Mouse (Mus musculus) erythroblast, adult 5-6 weeks (primary cell): ENCODE measurements at regions not wholly inside any gene's neighbourhood (a gene's known extent, or its start where the extent isn't known, plus 50 kb on each side); places are given as distances from the start of the nearest gene placed in this dataset.

Experiments used
- ATAC-seq: replicated peaks from 2 replicates; pipeline ENCODE4 v1.8.0; 2016; ENCODE audit warnings: moderate number of reproducible peaks, mild to moderate bottlenecking, moderate TSS enrichment, inconsistent platforms; ENCODE audit not compliant: poor library complexity, low FRiP score, severe bottlenecking

- ATAC-seq, result no peak
Observed at GRCm38 (mm10) chr3:148237555-148237954, 752.8 kb downstream of the Adgrl2 start.

GRCm38 (mm10) chr3:148233616-148234015 is 756.7 kb downstream of the Adgrl2 start:
- ATAC-seq, result no peak

GRCm38 (mm10) chr3:148229192-148229591 is 761.2 kb downstream of the Adgrl2 start:
- no peak for ATAC-seq

GRCm38 (mm10) chr3:148228002-148228707 is 762.2 kb downstream of the Adgrl2 start:
- no peak for ATAC-seq

- no peak for ATAC-seq
Observed at GRCm38 (mm10) chr3:148220826-148221225, 769.5 kb downstream of the Adgrl2 start.

- no peak for ATAC-seq
Observed at GRCm38 (mm10) chr3:148220024-148220590, 770.2 kb downstream of the Adgrl2 start.

GRCm38 (mm10) chr3:148202148-148202547 is 788.2 kb downstream of the Adgrl2 start:
- ATAC-seq, result no peak

- no peak for ATAC-seq
Observed at GRCm38 (mm10) chr3:148186704-148187103, 803.7 kb downstream of the Adgrl2 start.

GRCm38 (mm10) chr3:148167556-148167955 is 822.8 kb downstream of the Adgrl2 start:
- ATAC-seq, result no peak

- ATAC-seq, result no peak
Observed at GRCm38 (mm10) chr3:148159059-148159458, 831.3 kb downstream of the Adgrl2 start.

- no peak for ATAC-seq
Observed at GRCm38 (mm10) chr3:148158533-148158932, 831.8 kb downstream of the Adgrl2 start.

GRCm38 (mm10) chr3:148143776-148144175 is 846.6 kb downstream of the Adgrl2 start:
- ATAC-seq, result no peak

GRCm38 (mm10) chr3:148136791-148137251 is 853.5 kb downstream of the Adgrl2 start:
- ATAC-seq, result no peak

- ATAC-seq, result no peak
Observed at GRCm38 (mm10) chr3:148134646-148135045, 855.7 kb downstream of the Adgrl2 start.

- no peak for ATAC-seq
Observed at GRCm38 (mm10) chr3:148115576-148115975, 874.8 kb downstream of the Adgrl2 start.

- no peak for ATAC-seq
Observed at GRCm38 (mm10) chr3:148112204-148112603, 878.2 kb downstream of the Adgrl2 start.

- no peak for ATAC-seq
Observed at GRCm38 (mm10) chr3:148107031-148107430, 883.3 kb downstream of the Adgrl2 start.

- no peak for ATAC-seq
Observed at GRCm38 (mm10) chr3:148093930-148094329, 896.4 kb downstream of the Adgrl2 start.

GRCm38 (mm10) chr3:148075841-148076240 is 914.5 kb downstream of the Adgrl2 start:
- no peak for ATAC-seq

GRCm38 (mm10) chr3:148066701-148067100 is 923.7 kb downstream of the Adgrl2 start:
- no peak for ATAC-seq

GRCm38 (mm10) chr3:148056074-148056473 is 934.3 kb downstream of the Adgrl2 start:
- no peak for ATAC-seq

GRCm38 (mm10) chr3:148052516-148052915 is 937.8 kb downstream of the Adgrl2 start:
- no peak for ATAC-seq
